Mouse (Mus musculus): ENCODE measurements around the gene Stac2. TPM values are rescaled to one million over a fixed set of nuclear protein-coding genes. Genes with fewer than 3 reads are reported as not detected.

The Stac2 gene
- polyA plus RNA-seq, 1 experiment from 2014 or later, result 0.11 TPM

DNA sequence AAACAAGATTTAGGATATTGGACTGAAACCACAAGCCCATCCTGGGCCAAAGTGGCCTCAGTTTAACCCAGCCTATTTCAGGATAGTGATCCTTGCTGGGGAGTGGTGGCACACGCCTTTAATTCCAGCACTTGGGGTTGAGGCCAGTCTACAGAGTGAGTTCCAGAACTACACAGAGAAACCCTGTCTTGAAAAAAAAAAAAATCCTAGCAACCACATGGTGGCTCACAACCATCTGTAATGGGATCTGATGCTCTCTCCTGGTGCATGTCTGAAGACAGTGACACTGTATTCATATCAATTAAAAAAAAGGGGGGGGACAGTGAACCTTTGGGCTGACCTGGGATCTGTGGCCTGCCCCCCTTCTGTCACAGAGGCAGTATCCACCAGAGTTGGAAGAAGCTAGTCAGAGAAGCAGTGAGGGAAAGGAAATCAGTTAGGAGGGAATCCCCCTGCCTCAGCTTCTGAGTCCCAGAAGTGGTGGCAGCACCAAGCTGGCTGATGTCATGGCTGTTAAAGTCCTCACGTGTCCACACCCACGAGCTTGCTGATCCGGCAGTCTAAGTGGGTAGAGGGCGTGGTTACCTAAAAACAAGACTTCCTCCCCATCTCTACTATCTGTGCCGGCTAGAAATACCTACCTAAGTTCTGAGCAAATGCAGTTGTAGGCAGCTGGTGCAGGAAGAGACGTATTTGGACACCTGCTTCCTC lies 54.2 kb downstream of the Stac2 start:
- no peak for ATAC-seq (ENCODE audit: low read depth)
- no peaks in the 10 kb centered on the region for H3K36me3 ChIP-seq (ENCODE audit: control insufficient read depth, insufficient read depth, low read length)
- no peak overlapping the region for H3K4me2 ChIP-seq (ENCODE audit: low read depth, low read length)
- H3K9ac ChIP-seq (ENCODE audit: low read length), result no peak overlapping the region
- 41% methylated on average over 7 of the region's 7 CpGs for WGBS
- no peaks in the 10 kb centered on the region for H3K9me3 ChIP-seq (ENCODE audit: control insufficient read depth, low read length)
- H3K4me3 ChIP-seq (ENCODE audit: low read length), result no peak overlapping the region
- H3K27me3 ChIP-seq (ENCODE audit: control insufficient read depth, insufficient read depth, low read depth, low read length), result peaks cover 6% of the 10 kb centered on the region
- H3K27ac ChIP-seq (ENCODE audit: low read length), result no peak overlapping the region
- peaks cover 22% of the 10 kb centered on the region for H3K4me1 ChIP-seq (replicated peaks; ENCODE audit: control insufficient read depth, insufficient read depth, low read length)

DNA sequence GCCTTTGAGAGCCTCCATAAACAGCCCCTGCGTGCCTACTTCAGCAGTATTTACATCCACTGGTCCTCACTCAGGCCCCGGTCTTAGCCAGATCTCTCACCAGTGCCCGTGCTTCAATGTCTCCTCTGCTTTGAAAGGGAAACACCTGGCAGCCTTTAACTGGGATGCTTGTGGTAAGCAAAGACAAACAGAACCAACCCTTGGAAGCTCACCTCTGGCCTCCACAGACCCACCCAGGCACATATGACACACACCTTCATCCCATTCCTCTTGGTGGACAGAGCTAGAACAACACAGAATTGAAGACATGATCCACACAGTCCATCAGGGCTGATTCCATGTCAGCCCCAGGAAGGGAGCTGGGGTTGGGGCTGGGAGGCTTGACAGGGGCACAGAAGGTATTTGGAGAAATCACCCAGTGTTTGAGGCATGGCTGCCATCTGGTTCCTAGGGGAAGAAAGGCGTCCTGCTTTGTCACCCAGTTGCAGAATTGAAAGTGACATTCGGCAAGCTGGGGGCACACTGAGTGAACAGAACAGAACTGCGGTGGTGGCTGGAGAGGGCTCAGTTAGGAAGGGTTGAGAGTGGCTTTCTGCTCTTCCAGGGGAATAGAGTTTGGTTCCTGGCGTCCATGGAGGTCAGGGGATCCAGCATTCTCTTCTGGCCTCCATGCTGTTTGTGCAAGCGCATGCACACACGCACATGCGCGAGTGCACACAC lies 55.0 kb downstream of the Stac2 start:
- Histone ChIP-seq H3K4me3 (ENCODE audit: low read length) (no peak overlapping the region), H3K4me1 (replicated peaks; ENCODE audit: control insufficient read depth, insufficient read depth, low read length) (peaks cover 14% of the 10 kb centered on the region), H3K9ac (ENCODE audit: low read length) (no peak overlapping the region), H3K36me3 (ENCODE audit: control insufficient read depth, insufficient read depth, low read length) (no peaks in the 10 kb centered on the region), H3K27ac (ENCODE audit: low read length) (no peak overlapping the region), H3K27me3 (ENCODE audit: control insufficient read depth, insufficient read depth, low read depth, low read length) (peaks cover 6% of the 10 kb centered on the region), H3K9me3 (ENCODE audit: control insufficient read depth, low read length) (no peaks in the 10 kb centered on the region), H3K4me2 (ENCODE audit: low read depth, low read length) (no peak overlapping the region)
- no peak for ATAC-seq (ENCODE audit: low read depth)
- 68% methylated on average over 11 of the region's 11 CpGs for WGBS

DNA sequence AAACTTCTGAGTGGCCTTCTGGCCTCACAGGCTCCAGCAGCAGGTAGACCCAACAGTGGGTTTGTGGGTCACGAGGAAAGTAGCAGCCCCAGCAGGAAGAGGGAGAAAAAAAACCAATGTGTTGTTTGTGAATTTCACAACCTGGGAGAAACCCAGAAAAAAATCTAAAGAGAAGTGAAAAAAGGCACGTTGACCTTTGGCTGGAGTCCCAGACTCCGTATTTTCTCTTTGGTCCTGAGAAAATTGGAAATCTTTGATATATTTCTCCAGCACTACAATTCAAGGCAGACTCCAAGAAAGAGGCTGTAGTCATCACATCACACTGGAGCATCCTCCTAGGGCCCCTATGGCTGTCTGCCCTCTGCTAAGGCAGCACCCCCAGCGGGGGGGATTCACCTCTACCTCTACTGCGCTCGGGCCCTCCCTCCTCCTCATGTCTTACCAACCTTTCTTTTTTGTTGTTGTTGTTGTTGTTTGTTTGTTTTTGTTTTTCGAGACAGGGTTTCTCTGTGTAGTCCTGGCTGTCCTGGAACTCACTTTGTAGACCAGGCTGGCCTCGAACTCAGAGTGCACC lies 55.8 kb downstream of the Stac2 start:
- ATAC-seq (ENCODE audit: low read depth), result no peak

DNA sequence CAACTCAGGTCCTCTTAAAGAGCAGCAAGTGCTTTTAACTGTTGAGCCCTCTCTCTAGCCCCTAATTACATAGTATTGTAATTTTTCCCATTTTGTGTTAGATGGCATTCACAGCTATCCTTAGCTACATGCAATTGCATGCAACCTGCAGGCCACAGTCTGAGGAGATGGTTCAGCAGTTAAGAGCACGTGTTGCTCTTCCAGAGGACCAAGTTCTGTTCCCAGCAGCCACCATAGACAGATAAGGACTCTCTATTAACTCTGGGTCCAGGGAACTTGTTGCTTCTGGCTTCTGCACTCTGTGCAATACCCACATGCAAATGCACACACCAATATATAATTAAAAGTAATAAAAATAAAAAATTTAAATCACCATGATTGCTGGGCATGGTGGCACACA lies 56.6 kb downstream of the Stac2 start:
- peaks cover 5% of the 10 kb centered on the region for H3K27me3 ChIP-seq (ENCODE audit: control insufficient read depth, insufficient read depth, low read depth, low read length)
- H3K9ac ChIP-seq (ENCODE audit: low read length), result no peak overlapping the region
- no peak overlapping the region for H3K4me3 ChIP-seq (ENCODE audit: low read length)
- WGBS, result 56% methylated on average over 1 of the region's 1 CpGs
- no peak overlapping the region for H3K4me2 ChIP-seq (ENCODE audit: low read depth, low read length)
- no peak overlapping the region for H3K27ac ChIP-seq (ENCODE audit: low read length)
- H3K4me1 ChIP-seq (replicated peaks; ENCODE audit: control insufficient read depth, insufficient read depth, low read length), result peaks cover 8% of the 10 kb centered on the region
- no peaks in the 10 kb centered on the region for H3K9me3 ChIP-seq (ENCODE audit: control insufficient read depth, low read length)
- no peak for ATAC-seq (ENCODE audit: low read depth)
- H3K36me3 ChIP-seq (ENCODE audit: control insufficient read depth, insufficient read depth, low read length), result no peaks in the 10 kb centered on the region

More for the DNA sequence above, 55.8 kb downstream of the Stac2 start:
- Histone ChIP-seq H3K36me3 (ENCODE audit: control insufficient read depth, insufficient read depth, low read length) (no peaks in the 10 kb centered on the region), H3K9ac (ENCODE audit: low read length) (no peak overlapping the region), H3K9me3 (ENCODE audit: control insufficient read depth, low read length) (no peaks in the 10 kb centered on the region), H3K27me3 (ENCODE audit: control insufficient read depth, insufficient read depth, low read depth, low read length) (peaks cover 6% of the 10 kb centered on the region), H3K4me3 (ENCODE audit: low read length) (no peak overlapping the region), H3K27ac (ENCODE audit: low read length) (no peak overlapping the region), H3K4me1 (replicated peaks; ENCODE audit: control insufficient read depth, insufficient read depth, low read length) (peaks cover 8% of the 10 kb centered on the region), H3K4me2 (ENCODE audit: low read depth, low read length) (no peak overlapping the region)
- 68% methylated on average over 8 of the region's 8 CpGs for WGBS

DNA sequence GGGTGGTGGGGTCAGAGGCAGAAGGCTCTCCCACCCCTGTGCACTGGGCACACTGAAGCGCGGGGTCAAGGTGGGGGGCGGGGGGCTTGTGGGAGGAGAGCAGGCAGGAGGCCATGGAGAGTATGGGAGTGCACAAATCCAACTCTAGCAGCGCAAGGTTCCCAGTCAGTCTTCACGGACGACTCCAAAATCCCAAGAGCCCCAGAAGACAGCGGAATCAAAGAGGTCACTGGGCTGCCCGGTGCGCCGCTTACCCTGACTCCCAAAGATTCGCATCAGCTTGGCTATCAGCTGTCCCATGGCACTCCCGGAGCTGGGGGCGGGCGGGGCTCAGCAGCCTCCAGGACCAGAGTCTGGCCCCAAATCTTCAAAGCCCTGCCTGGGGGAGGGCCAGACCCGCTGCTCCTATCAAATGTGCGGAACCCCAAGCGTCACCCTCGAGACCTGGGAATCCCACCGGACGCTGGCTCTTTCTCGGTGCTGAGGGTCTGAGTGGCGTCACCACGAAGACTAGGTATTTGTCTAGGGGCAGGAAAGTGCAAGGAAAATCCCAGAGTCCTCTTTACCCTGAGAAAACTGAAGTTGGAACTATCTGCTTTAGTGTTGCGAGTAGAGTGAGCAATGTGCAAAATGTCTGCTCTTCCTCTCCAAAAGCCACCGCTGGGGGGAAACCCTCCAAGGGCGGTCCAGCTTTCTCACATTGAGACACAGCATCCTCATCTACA lies 57.5 kb downstream of the Stac2 start, which contains the start of gene Arl5c:
Gene Arl5c (minus strand): TSS at position 618 of the 725 bp plus-strand sequence.
- peaks cover 8% of the 10 kb centered on the region for H3K4me1 ChIP-seq (replicated peaks; ENCODE audit: control insufficient read depth, insufficient read depth, low read length)
- 0 out of 2 replicates have a peak within 1 kb of the TSS, but pooled peaks have one; percentile 10 for H3K27ac ChIP-seq (ENCODE audit: low read length)
- H3K9ac ChIP-seq (ENCODE audit: low read length), result peak within 1 kb of the TSS; percentile 63
- peak within 1 kb of the TSS; percentile 59 for H3K4me3 ChIP-seq (ENCODE audit: low read length)
- peak; percentile 68 for ATAC-seq (ENCODE audit: low read depth)
- no peaks in the 10 kb centered on the region for H3K36me3 ChIP-seq (ENCODE audit: control insufficient read depth, insufficient read depth, low read length)
- H3K9me3 ChIP-seq (ENCODE audit: control insufficient read depth, low read length), result no peaks in the 10 kb centered on the region
- WGBS, result under 1% methylated on average over 26 of the region's 26 CpGs
- peak within 1 kb of the TSS; percentile 89 for H3K4me2 ChIP-seq (ENCODE audit: low read depth, low read length)
- no peaks in the 10 kb centered on the region for H3K27me3 ChIP-seq (ENCODE audit: control insufficient read depth, insufficient read depth, low read depth, low read length)

DNA sequence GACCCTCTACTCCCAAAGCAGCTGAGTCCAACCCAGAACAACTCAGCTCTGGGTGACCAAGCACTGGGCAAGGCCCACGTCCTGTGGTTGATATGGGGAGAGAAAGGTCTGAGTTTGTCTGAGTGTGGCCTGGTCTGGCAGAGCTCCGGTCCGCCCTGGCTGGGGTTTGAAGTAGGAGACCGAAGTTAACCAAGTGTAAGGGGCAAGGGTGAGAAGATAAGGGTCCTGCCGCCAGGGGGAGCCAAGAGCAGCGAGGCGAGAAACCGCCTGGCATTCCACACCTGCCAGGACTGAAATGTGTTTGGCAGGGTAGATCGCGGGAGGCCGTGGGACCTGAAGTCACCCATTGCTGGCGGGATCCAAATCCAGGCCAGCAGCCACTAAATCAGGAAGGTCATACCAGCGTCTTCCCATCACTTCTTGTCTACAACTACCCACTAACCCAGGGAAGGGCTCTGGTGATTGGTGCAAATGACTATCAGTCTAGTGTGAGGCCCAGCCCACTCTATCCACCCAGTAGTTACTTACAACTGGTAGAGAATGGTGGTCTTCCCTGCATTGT lies 58.6 kb downstream of the Stac2 start:
- peaks cover 13% of the 10 kb centered on the region for H3K4me1 ChIP-seq (replicated peaks; ENCODE audit: control insufficient read depth, insufficient read depth, low read length)
- ATAC-seq (ENCODE audit: low read depth), result peak; percentile 55
- 13% methylated on average over 13 of the region's 13 CpGs for WGBS
- no peak overlapping the region for H3K27ac ChIP-seq (ENCODE audit: low read length)
- no peaks in the 10 kb centered on the region for H3K27me3 ChIP-seq (ENCODE audit: control insufficient read depth, insufficient read depth, low read depth, low read length)
- no peaks in the 10 kb centered on the region for H3K9me3 ChIP-seq (ENCODE audit: control insufficient read depth, low read length)
- peak overlapping the region; percentile 89 for H3K4me2 ChIP-seq (ENCODE audit: low read depth, low read length)
- H3K36me3 ChIP-seq (ENCODE audit: control insufficient read depth, insufficient read depth, low read length), result no peaks in the 10 kb centered on the region
- peak overlapping the region; percentile 63 for H3K9ac ChIP-seq (ENCODE audit: low read length)
- peak overlapping the region; percentile 59 for H3K4me3 ChIP-seq (ENCODE audit: low read length)

DNA sequence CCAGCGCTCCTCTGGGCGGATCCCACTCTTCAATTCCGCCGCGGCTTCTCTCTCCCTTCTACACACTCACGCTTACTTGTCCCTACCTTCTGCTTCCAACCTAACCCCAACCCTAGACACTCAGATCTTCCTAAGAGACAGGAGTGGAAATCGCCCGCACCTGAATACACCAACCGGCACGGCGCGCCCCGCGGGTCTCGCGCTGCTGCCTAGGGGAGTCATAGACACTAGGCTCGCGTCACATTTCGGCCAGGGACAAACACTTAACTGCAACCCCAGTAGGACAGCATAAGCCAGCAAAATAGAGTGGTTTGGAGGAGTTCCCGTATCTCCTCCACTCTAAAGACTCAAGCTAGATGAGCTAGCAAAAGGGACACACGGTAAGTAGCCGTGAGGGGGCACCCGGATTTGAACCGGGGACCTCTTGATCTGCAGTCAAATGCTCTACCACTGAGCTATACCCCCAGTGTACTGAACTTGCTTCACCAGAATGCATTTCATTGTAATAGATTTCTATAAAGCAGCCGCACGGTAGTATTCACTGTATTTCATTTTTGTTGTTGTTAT lies 64.6 kb downstream of the Stac2 start:
- ATAC-seq (ENCODE audit: low read depth), result peak; percentile 85
- Histone ChIP-seq H3K36me3 (ENCODE audit: control insufficient read depth, insufficient read depth, low read length) (no peaks in the 10 kb centered on the region), H3K27ac (ENCODE audit: low read length) (peak overlapping the region; percentile 90), H3K9ac (ENCODE audit: low read length) (peak overlapping the region; percentile 76), H3K4me3 (ENCODE audit: low read length) (peak overlapping the region; percentile 78), H3K4me2 (ENCODE audit: low read depth, low read length) (peak overlapping the region; percentile 78), H3K4me1 (replicated peaks; ENCODE audit: control insufficient read depth, insufficient read depth, low read length) (peaks cover 12% of the 10 kb centered on the region), H3K27me3 (ENCODE audit: control insufficient read depth, insufficient read depth, low read depth, low read length) (peaks cover 23% of the 10 kb centered on the region), H3K9me3 (ENCODE audit: control insufficient read depth, low read length) (no peaks in the 10 kb centered on the region)
- WGBS, result under 1% methylated on average over 26 of the region's 26 CpGs

DNA sequence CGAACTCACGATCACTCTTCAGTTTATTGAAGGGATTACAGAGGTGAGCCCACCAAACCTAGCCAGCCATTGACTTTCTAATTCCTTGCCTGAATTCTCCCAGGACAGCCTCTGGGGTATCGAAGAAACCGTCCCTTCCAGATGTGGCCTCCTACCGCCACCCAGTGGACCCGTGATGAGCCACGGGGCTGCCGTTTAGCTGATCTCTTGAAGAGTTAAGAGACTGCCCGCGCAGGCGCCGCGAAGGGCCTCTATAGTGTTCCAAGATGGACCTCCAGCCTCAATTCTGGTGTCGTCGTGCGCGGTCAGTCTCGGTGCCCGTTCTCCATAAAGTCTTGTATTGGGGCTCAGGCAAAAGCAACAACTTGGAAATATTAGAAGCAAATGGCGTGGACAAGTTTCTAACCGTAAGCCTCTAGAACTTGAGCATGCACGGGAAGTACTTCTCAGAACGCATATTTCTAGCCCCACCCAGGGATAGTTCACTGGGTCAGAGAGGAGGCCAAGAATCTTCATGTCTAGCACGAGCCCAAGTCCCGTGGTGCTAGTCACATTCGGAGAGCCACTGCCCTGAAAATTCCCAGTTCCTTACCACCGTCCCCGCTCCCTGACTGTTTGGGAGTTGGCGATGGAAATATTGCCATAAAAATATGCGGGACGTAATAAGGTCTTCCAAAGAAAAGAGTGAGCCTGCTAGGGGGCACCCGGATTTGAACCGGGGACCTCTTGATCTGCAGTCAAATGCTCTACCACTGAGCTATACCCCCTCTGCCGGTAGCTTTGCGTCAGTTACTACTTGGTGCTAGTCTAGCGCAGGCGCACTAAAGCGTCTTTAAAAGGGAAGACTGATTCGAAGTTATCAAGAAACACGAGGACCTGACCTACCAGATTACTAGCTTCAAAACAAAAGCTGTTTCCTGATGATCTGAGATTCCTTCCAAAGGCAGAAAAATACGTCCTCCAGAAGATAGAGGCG lies 65.4 kb downstream of the Stac2 start:
- H3K36me3 ChIP-seq (ENCODE audit: control insufficient read depth, insufficient read depth, low read length), result no peaks in the 10 kb centered on the region
- H3K4me1 ChIP-seq (replicated peaks; ENCODE audit: control insufficient read depth, insufficient read depth, low read length), result peaks cover 12% of the 10 kb centered on the region
- H3K4me2 ChIP-seq (ENCODE audit: low read depth, low read length), result peak overlapping the region; percentile 78
- peak overlapping the region; percentile 76 for H3K9ac ChIP-seq (ENCODE audit: low read length)
- H3K27ac ChIP-seq (ENCODE audit: low read length), result peak overlapping the region; percentile 90
- peak overlapping the region; percentile 78 for H3K4me3 ChIP-seq (ENCODE audit: low read length)
- WGBS, result under 1% methylated on average over 42 of the region's 42 CpGs
- H3K27me3 ChIP-seq (ENCODE audit: control insufficient read depth, insufficient read depth, low read depth, low read length), result peaks cover 23% of the 10 kb centered on the region
- no peaks in the 10 kb centered on the region for H3K9me3 ChIP-seq (ENCODE audit: control insufficient read depth, low read length)
- peak; percentile 84 for ATAC-seq (ENCODE audit: low read depth)
